Mouse (Mus musculus) erythroid progenitor cell, adult 5-6 weeks (primary cell): ENCODE results near the gene Fxyd4. TPM values are rescaled to one million over a fixed set of nuclear protein-coding genes. Genes with fewer than 3 reads are reported as not detected.

Source experiments
- ATAC-seq: replicated peaks from 2 replicates; pipeline ENCODE4 v1.8.0; 2016; ENCODE audit warnings: moderate number of reproducible peaks, mild to moderate bottlenecking, moderate TSS enrichment, inconsistent platforms; ENCODE audit not compliant: poor library complexity, low FRiP score, severe bottlenecking
- total RNA-seq, 2 experiments: library from RNA; stranded (forward) in 1 of 2; stranded (reverse) in 1 of 2; fragments of 150-400 nt in 1 of 2; fragments of 186-747, 209-891 nt in 1 of 2; gene quantifications; 2 replicates each; pipeline versions ENCODE4 v1.2.3 to v1.2.4; 2015 to 2017; ENCODE audit warnings: low replicate concordance in 2 of 2

Fxyd4 gene
- total RNA-seq, 2 experiments from 2014 or later, result not detected

- ATAC-seq, result peak; percentile 56
Measured at GRCm38 (mm10) chr6:117920659-117921640, 16.5 kb downstream of the Fxyd4 start.

DNA sequence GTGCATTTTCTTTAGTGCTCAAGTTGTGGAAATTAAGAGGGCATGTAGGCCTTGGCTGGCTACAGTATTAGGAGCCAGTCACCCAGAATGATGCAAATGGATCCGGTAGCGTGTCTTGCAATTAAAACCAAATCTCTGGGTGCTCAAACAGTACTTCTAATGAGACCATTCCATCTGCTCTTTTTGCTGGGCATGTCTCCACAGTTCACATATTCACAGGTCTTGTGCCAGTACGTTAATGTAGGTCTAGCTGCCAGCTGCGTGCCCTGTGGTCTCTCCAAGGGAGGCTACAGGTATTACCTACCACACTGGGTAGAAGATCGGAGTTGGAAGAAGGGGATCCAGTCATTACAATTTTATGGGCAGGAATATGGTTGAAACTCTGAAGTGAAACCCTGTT lies 19.4 kb downstream of the Fxyd4 start:
- no peak for ATAC-seq

DNA sequence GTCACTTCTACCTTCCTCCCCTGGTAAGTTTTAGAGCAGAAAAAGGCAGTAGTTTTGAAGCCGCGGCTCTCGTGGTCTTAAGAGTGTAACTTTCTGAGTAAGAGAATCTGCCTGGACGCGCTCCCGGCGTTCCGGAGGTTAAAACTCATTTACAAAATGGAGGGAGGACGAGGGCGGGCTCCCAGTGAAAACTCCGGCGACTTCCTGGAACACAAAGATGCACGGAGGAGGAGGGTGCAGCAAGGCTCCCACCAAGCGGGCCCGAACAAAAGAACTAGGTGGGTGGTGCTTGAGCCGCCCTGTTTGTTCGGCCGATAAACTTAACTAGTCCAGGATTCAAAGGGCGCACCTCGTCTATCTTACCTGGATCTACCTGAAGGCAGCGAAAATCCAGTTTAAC lies 19.9 kb downstream of the Fxyd4 start:
- peak; percentile 47 for ATAC-seq

DNA sequence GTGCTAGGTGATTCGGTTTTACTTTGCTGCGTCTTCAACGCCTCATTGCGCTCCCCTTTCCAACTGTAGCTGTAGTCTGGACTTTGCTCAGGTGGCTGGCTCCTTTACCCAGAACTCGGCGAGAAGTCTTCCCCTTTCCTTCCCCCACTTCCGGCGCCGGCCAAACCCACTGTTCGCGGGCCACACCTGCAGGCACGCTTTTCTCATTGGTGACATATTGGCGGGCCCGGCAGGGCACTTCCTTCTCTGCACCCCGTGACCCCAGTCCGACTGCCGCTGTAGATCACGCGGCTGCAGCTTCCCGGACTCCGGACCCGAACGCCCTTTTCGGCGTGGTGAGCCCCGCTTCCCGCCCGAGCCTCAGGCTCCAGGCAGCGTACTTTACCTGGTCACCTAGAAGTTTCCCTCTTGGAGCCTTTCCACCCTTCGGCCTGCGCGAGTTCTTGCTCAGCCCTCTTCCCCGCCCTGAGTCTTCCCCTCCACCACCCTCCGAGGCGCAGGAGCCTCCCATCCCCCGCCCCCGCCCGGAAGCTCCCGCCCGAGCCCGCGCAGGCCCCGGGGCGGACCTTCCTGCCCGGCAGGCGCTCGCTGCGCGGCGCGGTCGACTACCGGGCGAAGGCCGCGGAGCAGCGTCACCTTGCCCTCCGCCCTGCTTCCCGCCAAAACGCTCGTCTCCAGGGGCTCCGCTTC lies 20.6 kb downstream of the Fxyd4 start:
- ATAC-seq, result peak; percentile 92

DNA sequence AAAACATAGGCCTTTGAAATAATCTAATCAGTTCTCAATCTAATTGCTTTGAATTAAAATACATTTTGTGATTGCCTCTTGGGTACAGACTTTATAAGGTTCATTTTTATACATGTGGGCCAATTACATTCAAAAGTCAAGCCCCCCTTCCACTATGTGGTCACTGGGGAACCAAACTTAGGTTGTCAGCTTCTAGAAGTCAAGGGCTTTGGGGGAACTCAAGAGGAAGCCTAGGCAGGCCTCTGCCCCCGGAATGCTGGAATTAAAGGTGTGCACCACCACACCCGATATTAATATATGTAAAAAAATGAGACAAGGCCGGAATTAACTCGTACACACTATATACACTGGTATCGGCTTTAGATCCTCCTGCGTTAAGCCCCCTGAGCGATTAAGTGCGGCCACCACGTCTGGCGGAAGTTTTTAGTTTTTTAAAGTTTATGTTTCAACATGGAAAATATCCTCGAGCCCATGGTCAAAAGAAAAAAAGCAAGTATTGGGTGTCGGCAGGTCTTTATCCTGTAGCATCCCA lies 21.2 kb downstream of the Fxyd4 start:
- ATAC-seq, result no peak

DNA sequence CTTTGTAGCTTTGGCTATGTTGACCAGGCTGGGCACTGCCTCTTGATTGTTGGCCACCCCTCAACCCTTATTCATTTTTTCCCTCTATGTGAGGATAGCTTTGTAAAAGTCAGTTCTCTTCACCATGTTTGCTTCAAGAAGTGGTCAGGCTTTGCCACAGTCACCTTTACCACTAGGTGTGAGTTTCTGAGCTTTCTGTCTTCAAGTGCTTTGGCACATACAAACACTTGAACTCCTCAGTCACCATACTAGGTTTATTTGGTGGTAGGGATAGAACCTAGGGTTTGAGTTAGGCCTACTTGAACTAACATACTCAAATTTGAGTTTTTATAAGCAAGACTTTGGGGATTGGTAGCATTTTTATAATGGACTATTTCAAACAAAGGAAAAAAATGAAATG lies 23.0 kb downstream of the Fxyd4 start:
- no peak for ATAC-seq

DNA sequence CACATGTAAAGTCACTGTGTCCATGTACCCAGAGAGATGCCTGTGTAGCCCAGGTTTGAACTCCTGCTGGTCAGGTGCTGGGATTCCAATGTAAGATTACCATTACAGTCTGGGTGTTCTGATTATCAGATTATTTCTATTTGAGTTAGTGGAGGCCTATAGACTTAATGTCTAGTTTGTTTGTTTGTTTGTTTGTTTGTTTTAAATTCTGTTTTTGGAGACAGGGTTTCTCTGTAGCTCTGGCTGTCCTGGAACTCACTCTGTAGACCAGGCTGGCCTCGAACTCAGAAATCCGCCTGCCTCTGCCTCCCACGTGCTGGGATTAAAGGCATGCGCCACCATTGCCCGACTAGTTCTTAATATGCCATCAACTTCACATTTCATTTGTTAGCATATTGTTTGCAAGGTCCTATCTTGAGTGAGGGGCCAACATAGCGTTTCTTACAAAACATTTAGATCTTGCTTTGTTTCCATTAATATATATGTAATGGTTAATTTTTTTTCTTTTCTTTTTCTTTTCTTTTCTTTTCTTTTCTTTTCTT lies 27.3 kb downstream of the Fxyd4 start:
- no peak for ATAC-seq

- peak; percentile 62 for ATAC-seq
Measured at GRCm38 (mm10) chr6:117908424-117908900, 29.0 kb downstream of the Fxyd4 start.

DNA sequence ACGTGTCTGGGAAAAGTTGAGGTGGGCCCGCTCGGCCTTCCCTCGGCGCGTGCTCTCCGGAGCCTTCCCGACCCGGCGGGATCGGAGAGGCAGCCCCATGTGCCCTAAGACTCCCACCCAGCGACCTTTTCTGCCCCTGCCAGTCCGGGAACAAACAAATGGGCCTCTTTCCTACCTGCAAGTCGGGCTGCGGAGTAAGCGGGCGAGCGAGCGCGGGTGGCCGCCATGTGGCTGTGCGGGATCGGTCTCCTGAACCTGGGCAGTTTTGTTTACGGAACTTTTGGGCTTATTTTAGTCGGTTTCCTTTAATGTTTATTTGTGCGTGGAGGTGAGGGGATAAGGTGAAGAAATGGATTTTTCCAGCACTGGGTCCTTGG lies 29.5 kb downstream of the Fxyd4 start:
- ATAC-seq, result peak; percentile 11; the same call in 1 of the 2 replicates

DNA sequence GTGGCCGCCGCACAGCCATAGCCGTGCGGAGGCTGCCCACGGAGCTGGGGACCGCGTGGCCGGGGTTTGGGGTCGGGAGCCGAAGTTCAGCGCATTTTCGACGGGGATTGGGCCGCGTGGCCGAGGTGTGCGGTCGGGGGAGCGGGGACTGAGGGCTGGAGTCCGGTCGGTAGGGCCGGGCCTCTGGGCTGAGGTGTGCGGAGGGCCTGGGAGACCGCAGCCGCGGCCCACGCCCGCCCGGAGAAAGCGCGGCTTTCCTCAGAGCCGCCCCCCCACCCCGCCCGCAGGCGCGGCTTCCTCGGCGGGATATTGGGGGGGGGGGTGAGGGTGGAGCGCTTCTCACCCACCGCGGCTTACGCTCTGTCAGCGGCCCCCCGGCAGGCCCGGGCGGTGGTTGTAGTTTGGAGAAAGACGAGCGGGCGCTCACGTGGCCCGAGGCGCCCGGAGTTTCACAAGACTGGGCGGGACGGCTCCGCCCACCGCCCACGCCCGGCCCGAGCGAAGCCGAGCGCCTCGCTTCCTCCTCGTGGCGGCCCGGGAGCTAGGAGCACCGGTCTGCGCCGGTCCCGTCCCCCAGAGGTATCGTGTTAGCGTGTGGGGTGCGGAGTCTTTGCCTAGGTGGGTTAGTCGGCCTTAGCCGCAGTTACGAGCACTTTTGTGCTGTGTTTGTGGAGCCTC lies 30.1 kb downstream of the Fxyd4 start:
- ATAC-seq, result peak; percentile 69

- ATAC-seq, result peak; percentile 86
Measured at GRCm38 (mm10) chr6:117906590-117907271, 30.8 kb downstream of the Fxyd4 start.

GRCm38 (mm10) chr6:117906015-117906531 lies 31.4 kb downstream of the Fxyd4 start:
- ATAC-seq, result no peak

- ATAC-seq, result no peak
Measured at GRCm38 (mm10) chr6:117905260-117905930, 32.1 kb downstream of the Fxyd4 start.

DNA sequence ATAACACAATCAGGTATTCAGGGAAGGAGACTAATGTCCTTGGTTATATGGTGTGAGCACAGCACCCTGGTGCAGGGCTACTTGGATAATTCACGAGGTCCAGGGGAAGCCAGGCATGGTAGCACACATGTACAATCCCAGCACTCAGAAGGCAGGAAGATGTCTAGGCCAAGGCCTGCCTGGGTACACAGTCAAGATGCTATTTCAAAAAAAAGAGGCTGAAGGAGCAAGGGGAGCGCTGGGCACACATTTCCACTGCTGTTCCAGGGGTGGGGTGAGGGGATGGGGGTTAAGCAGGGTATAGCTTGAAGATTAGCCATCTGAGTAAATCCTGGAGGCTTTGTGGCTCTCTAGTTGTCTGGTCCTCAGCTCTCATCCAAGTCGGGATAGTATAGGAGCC lies 33.7 kb downstream of the Fxyd4 start:
- no peak for ATAC-seq

- no peak for ATAC-seq
Measured at GRCm38 (mm10) chr6:117902556-117902955, 34.9 kb downstream of the Fxyd4 start.

GRCm38 (mm10) chr6:117901510-117902402 lies 35.7 kb downstream of the Fxyd4 start:
- no peak for ATAC-seq
